Mouse (Mus musculus) embryonic fibroblast, embryonic 13.5 days (primary cell): ENCODE results near the gene Ttc41.

Experiments used
- CTCF ChIP-seq: IDR thresholded peaks from 2 replicates; pipeline ENCODE4 v1.5.1; 2011; ENCODE audit warnings: mild to moderate bottlenecking, control low read depth, low read length, moderate library complexity, borderline replicate concordance; ENCODE audit not compliant: insufficient read depth
- POLR2A ChIP-seq: IDR thresholded peaks from 2 replicates; pipeline ENCODE4 v1.6.1; 2011; ENCODE audit warnings: low read depth, mild to moderate bottlenecking, control low read depth, low read length, moderate library complexity

- no peak for TF ChIP-seq POLR2A
- TF ChIP-seq CTCF: no peak
These were observed 104.4 kb downstream of the Ttc41 start for GRCm38 (mm10) chr10:86810000-86810399.
